Mouse (Mus musculus): ENCODE measurements around the gene Hoxd10. TPM values are rescaled to one million over a fixed set of nuclear protein-coding genes. Genes with fewer than 3 reads are reported as not detected.

The Hoxd10 gene
- polyA plus RNA-seq, 1 experiment from 2014 or later: not detected

- H3K4me2 ChIP-seq (ENCODE audit: low read length): peak overlapping the region; percentile 25
- ATAC-seq: no peak
- no peaks in the 10 kb centered on the region for H3K36me3 ChIP-seq (ENCODE audit: control insufficient read depth, insufficient read depth, low read length)
- H3K27ac ChIP-seq (ENCODE audit: low read depth, low read length): no peak overlapping the region
- WGBS: 8% methylated on average over 8 of the region's 8 CpGs
- H3K27me3 ChIP-seq (replicated peaks; ENCODE audit: control insufficient read depth, insufficient read depth, low read length): peaks cover 58% of the 10 kb centered on the region
- peaks cover 2% of the 10 kb centered on the region for H3K4me1 ChIP-seq (ENCODE audit: control insufficient read depth, insufficient read depth, low read depth, low read length)
- no peaks in the 10 kb centered on the region for H3K9me3 ChIP-seq (ENCODE audit: control insufficient read depth, low read length)
- H3K9ac ChIP-seq (ENCODE audit: low read depth, low read length): 0 out of 2 replicates have a peak overlapping the region, but pooled peaks have one; percentile 7
- 0 out of 2 replicates have a peak overlapping the region, but pooled peaks have one; percentile 6 for H3K4me3 ChIP-seq (ENCODE audit: low read length)
Observed at GRCm38 (mm10) chr2:74722949-74723348, 31.2 kb downstream of the Hoxd10 start.

GRCm38 (mm10) chr2:74724244-74725015, 32.7 kb downstream of the Hoxd10 start:
- Histone ChIP-seq H3K4me3 (ENCODE audit: low read length) (no peak overlapping the region), H3K27ac (ENCODE audit: low read depth, low read length) (no peak overlapping the region), H3K9ac (ENCODE audit: low read depth, low read length) (no peak overlapping the region), H3K36me3 (ENCODE audit: control insufficient read depth, insufficient read depth, low read length) (no peaks in the 10 kb centered on the region), H3K4me2 (ENCODE audit: low read length) (no peak overlapping the region), H3K9me3 (ENCODE audit: control insufficient read depth, low read length) (no peaks in the 10 kb centered on the region), H3K27me3 (replicated peaks; ENCODE audit: control insufficient read depth, insufficient read depth, low read length) (peaks cover 58% of the 10 kb centered on the region), H3K4me1 (ENCODE audit: control insufficient read depth, insufficient read depth, low read depth, low read length) (peaks cover 2% of the 10 kb centered on the region)
- no peak for ATAC-seq
- WGBS: 18% methylated on average over 7 of the region's 7 CpGs

- Histone ChIP-seq H3K27me3 (replicated peaks; ENCODE audit: control insufficient read depth, insufficient read depth, low read length) (peaks cover 52% of the 10 kb centered on the region), H3K9me3 (ENCODE audit: control insufficient read depth, low read length) (no peaks in the 10 kb centered on the region), H3K36me3 (ENCODE audit: control insufficient read depth, insufficient read depth, low read length) (no peaks in the 10 kb centered on the region), H3K4me1 (ENCODE audit: control insufficient read depth, insufficient read depth, low read depth, low read length) (peaks cover 2% of the 10 kb centered on the region), H3K4me2 (ENCODE audit: low read length) (peak overlapping the region; percentile 35), H3K4me3 (ENCODE audit: low read length) (peak overlapping the region; percentile 9; the same call in 1 of the 2 replicates), H3K27ac (ENCODE audit: low read depth, low read length) (no peak overlapping the region), H3K9ac (ENCODE audit: low read depth, low read length) (no peak overlapping the region)
- no peak for ATAC-seq
- WGBS: 10% methylated on average over 17 of the region's 17 CpGs
Observed at GRCm38 (mm10) chr2:74725171-74725570, 33.4 kb downstream of the Hoxd10 start.

- H3K9ac ChIP-seq (ENCODE audit: low read depth, low read length): peak within 1 kb of the TSS; percentile 53
- H3K4me3 ChIP-seq (ENCODE audit: low read length): peak within 1 kb of the TSS; percentile 49
- H3K27me3 ChIP-seq (replicated peaks; ENCODE audit: control insufficient read depth, insufficient read depth, low read length): peaks cover 49% of the 10 kb centered on the region
- 6% methylated on average over 5 of the region's 5 CpGs for WGBS
- ATAC-seq: peak; percentile 59; the same call in 1 of the 2 replicates
- peak within 1 kb of the TSS; percentile 81 for H3K27ac ChIP-seq (ENCODE audit: low read depth, low read length)
- H3K4me1 ChIP-seq (ENCODE audit: control insufficient read depth, insufficient read depth, low read depth, low read length): peaks cover 2% of the 10 kb centered on the region
- H3K36me3 ChIP-seq (ENCODE audit: control insufficient read depth, insufficient read depth, low read length): no peaks in the 10 kb centered on the region
- H3K4me2 ChIP-seq (ENCODE audit: low read length): peak within 1 kb of the TSS; percentile 50
- no peaks in the 10 kb centered on the region for H3K9me3 ChIP-seq (ENCODE audit: control insufficient read depth, low read length)
Observed at GRCm38 (mm10) chr2:74726551-74726950, 34.8 kb downstream of the Hoxd10 start, which contains the start of gene Gm28230. Gene Gm28230 (plus strand): TSS chr2:74726728.

- ATAC-seq: peak; percentile 57; the same call in 1 of the 2 replicates
- H3K27me3 ChIP-seq (replicated peaks; ENCODE audit: control insufficient read depth, insufficient read depth, low read length): peaks cover 47% of the 10 kb centered on the region
- H3K4me3 ChIP-seq (ENCODE audit: low read length): peak overlapping the region; percentile 49
- peak overlapping the region; percentile 81 for H3K27ac ChIP-seq (ENCODE audit: low read depth, low read length)
- peaks cover 2% of the 10 kb centered on the region for H3K4me1 ChIP-seq (ENCODE audit: control insufficient read depth, insufficient read depth, low read depth, low read length)
- H3K9ac ChIP-seq (ENCODE audit: low read depth, low read length): peak overlapping the region; percentile 53
- peak overlapping the region; percentile 50 for H3K4me2 ChIP-seq (ENCODE audit: low read length)
- no peaks in the 10 kb centered on the region for H3K36me3 ChIP-seq (ENCODE audit: control insufficient read depth, insufficient read depth, low read length)
- no peaks in the 10 kb centered on the region for H3K9me3 ChIP-seq (ENCODE audit: control insufficient read depth, low read length)
- WGBS: 1% methylated on average over 39 of the region's 43 CpGs
Observed at GRCm38 (mm10) chr2:74726973-74727639, 35.4 kb downstream of the Hoxd10 start.

GRCm38 (mm10) chr2:74727640-74728302, 36.0 kb downstream of the Hoxd10 start:
- peak overlapping the region; percentile 81 for H3K27ac ChIP-seq (ENCODE audit: low read depth, low read length)
- peaks cover 2% of the 10 kb centered on the region for H3K4me1 ChIP-seq (ENCODE audit: control insufficient read depth, insufficient read depth, low read depth, low read length)
- 4% methylated on average over 24 of the region's 25 CpGs for WGBS
- H3K9me3 ChIP-seq (ENCODE audit: control insufficient read depth, low read length): no peaks in the 10 kb centered on the region
- H3K4me2 ChIP-seq (ENCODE audit: low read length): peak overlapping the region; percentile 50
- no peaks in the 10 kb centered on the region for H3K36me3 ChIP-seq (ENCODE audit: control insufficient read depth, insufficient read depth, low read length)
- H3K4me3 ChIP-seq (ENCODE audit: low read length): peak overlapping the region; percentile 49
- peaks cover 44% of the 10 kb centered on the region for H3K27me3 ChIP-seq (replicated peaks; ENCODE audit: control insufficient read depth, insufficient read depth, low read length)
- peak; percentile 19; the same call in 1 of the 2 replicates for ATAC-seq
- H3K9ac ChIP-seq (ENCODE audit: low read depth, low read length): peak overlapping the region; percentile 53

- Histone ChIP-seq H3K27me3 (replicated peaks; ENCODE audit: control insufficient read depth, insufficient read depth, low read length) (peaks cover 39% of the 10 kb centered on the region), H3K36me3 (ENCODE audit: control insufficient read depth, insufficient read depth, low read length) (no peaks in the 10 kb centered on the region), H3K9ac (ENCODE audit: low read depth, low read length) (peak overlapping the region; percentile 53), H3K27ac (ENCODE audit: low read depth, low read length) (peak overlapping the region; percentile 68), H3K4me3 (ENCODE audit: low read length) (peak overlapping the region; percentile 49), H3K9me3 (ENCODE audit: control insufficient read depth, low read length) (no peaks in the 10 kb centered on the region), H3K4me1 (ENCODE audit: control insufficient read depth, insufficient read depth, low read depth, low read length) (peaks cover 2% of the 10 kb centered on the region), H3K4me2 (ENCODE audit: low read length) (peak overlapping the region; percentile 50)
- no peak for ATAC-seq
- WGBS: 12% methylated on average over 13 of the region's 13 CpGs
Observed at GRCm38 (mm10) chr2:74728303-74728680, 36.6 kb downstream of the Hoxd10 start.

- peaks cover 2% of the 10 kb centered on the region for H3K4me1 ChIP-seq (ENCODE audit: control insufficient read depth, insufficient read depth, low read depth, low read length)
- no peak for ATAC-seq
- H3K9me3 ChIP-seq (ENCODE audit: control insufficient read depth, low read length): no peaks in the 10 kb centered on the region
- 0 out of 2 replicates have a peak overlapping the region, but pooled peaks have one; percentile 4 for H3K9ac ChIP-seq (ENCODE audit: low read depth, low read length)
- H3K27ac ChIP-seq (ENCODE audit: low read depth, low read length): no peak overlapping the region; the same call in 1 of the 2 replicates
- 7% methylated on average over 8 of the region's 8 CpGs for WGBS
- H3K27me3 ChIP-seq (replicated peaks; ENCODE audit: control insufficient read depth, insufficient read depth, low read length): peaks cover 29% of the 10 kb centered on the region
- H3K4me3 ChIP-seq (ENCODE audit: low read length): no peak overlapping the region; the same call in 1 of the 2 replicates
- H3K4me2 ChIP-seq (ENCODE audit: low read length): peak overlapping the region; percentile 67
- no peaks in the 10 kb centered on the region for H3K36me3 ChIP-seq (ENCODE audit: control insufficient read depth, insufficient read depth, low read length)
Observed at GRCm38 (mm10) chr2:74730331-74730730, 38.6 kb downstream of the Hoxd10 start.
